ENCODE assay signal across 9 mouse cellular contexts in the genomic region with DNA sequence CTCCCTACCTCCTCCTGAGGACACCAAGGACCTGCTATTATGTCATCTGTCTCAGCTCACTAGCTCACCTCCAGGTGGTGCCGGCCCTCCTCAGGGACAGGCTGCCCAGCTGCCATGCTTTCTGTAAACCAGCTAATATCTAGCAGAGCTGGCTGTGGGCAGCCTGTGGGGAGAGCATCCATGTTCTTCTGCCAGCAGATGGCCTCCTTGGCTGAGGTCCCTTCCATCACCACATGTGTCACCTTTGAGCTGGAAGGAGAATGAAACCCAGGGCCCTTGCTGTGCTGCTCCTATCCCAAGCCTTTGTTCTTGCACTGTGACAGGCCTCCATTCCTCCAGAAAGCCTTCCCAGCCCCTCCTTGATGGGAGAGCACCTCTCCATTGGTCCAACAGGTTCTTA. TPM values are rescaled to one million over a fixed set of nuclear protein-coding genes. Genes with fewer than 3 reads are reported as not detected.
DNase-seq lines count a peak whose midpoint lies in the region; ATAC-seq and TF ChIP-seq lines count a peak whose summit lies in the region.
"Had no signal": no experiment of that assay in that cellular context is flagged by ENCODE, and none has a peak within 500 bp of the region (broad histone marks: within the 10 kb centered on the region; RNA-seq: fewer than 3 reads in every experiment).

No protein-coding gene starts in this region.

- intact Hi-C loops in left cerebral cortex, adult 2 months (cut with DNase I), result loop anchor here (2.0 kb wide), 2 partner anchors 43 to 47 kb away; a partner anchor contains a TSS
- intact Hi-C loops in left cerebral cortex, postnatal 10 days (cut with DNase I), result loop anchor here (5.0 kb wide), 1 partner anchor 41 kb away; a partner anchor contains a TSS

- 88% methylated on average over 1 of the region's 1 CpGs for WGBS in liver, embryonic 15.5 days (ENCODE audit: insufficient replicate concordance)

- H3K4me3 ChIP-seq in left cerebral cortex, adult 2 months, result no peak overlapping the region
- no peak overlapping the region for H3K4me3 ChIP-seq in liver, embryonic 15.5 days (replicated peaks)
- H3K4me3 ChIP-seq: midbrain, embryonic 12.5 days had no signal

- H3K9me3 ChIP-seq in liver, embryonic 15.5 days (replicated peaks), result no peaks in the 10 kb centered on the region
- H3K9me3 ChIP-seq: midbrain, embryonic 12.5 days had no signal

- no peaks in the 10 kb centered on the region for H3K27me3 ChIP-seq in liver, embryonic 15.5 days
- H3K27me3 ChIP-seq: midbrain, embryonic 12.5 days had no signal

- H3K4me1 ChIP-seq in liver, embryonic 15.5 days (replicated peaks), result peaks cover 22% of the 10 kb centered on the region

- no peak overlapping the region for H3K27ac ChIP-seq in left cerebral cortex, adult 2 months
- H3K27ac ChIP-seq in liver, embryonic 15.5 days (replicated peaks), result no peak overlapping the region
- H3K27ac ChIP-seq: midbrain, embryonic 12.5 days had no signal

- peak; percentile 29 for TF ChIP-seq CTCF in left cerebral cortex, adult 2 months (IDR thresholded peaks at IDR 0.05)

- no peak overlapping the region for H3K9ac ChIP-seq in liver, embryonic 15.5 days
- H3K9ac ChIP-seq: midbrain, embryonic 12.5 days had no signal

- peaks cover 5% of the 10 kb centered on the region; the same call in 1 of the 2 replicates for H3K36me3 ChIP-seq in liver, embryonic 15.5 days (replicated peaks)

- no peak for ATAC-seq in liver, embryonic 15.5 days (ENCODE audit: insufficient read depth)

- 0 out of 2 replicates have a peak overlapping the region, but pooled peaks have one; percentile 10 for H3K4me2 ChIP-seq in liver, embryonic 15.5 days

- DNase-seq in adrenal gland, postnatal 10 days, result peak; percentile 44
- no peak for DNase-seq in adrenal gland, postnatal 4 days (ENCODE audit: low spot score in 2 of 2)
- no peak for DNase-seq in left cerebral cortex, adult 2 months (ENCODE audit: extremely low spot score in 1 of 2, low spot score in 2 of 2)
- DNase-seq in left cerebral cortex, postnatal 10 days (ENCODE audit: extremely low spot score in 1 of 2, low spot score in 2 of 2), result no peak
- peak; percentile 52 for DNase-seq in adipocyte (ENCODE audit: low spot score)
- no peak for DNase-seq in right cerebral cortex, postnatal 36 days (ENCODE audit: low spot score in 2 of 2)
- DNase-seq in right cerebral cortex, postnatal 25 days, result no peak

RNA-seq across cellular contexts. Expression of a gene that starts 1.7 kb away (rescaled TPM):
- total RNA-seq in adrenal gland, postnatal 10 days (2021), result 10 to 100 TPM in 1 of 2 experiments, 1 to 10 TPM in 1; 6.3 to 13.7 TPM
- total RNA-seq in adrenal gland, postnatal 4 days (2021), result 10 to 100 TPM; 15.9 to 18.3 TPM
- 10 to 100 TPM in 1 of 2 experiments, 1 to 10 TPM in 1; 8.6 to 10.5 TPM for total RNA-seq in left cerebral cortex, adult 2 months (2021)
- total RNA-seq in left cerebral cortex, postnatal 10 days (2021), result 1 to 10 TPM; 8.5 to 8.7 TPM
- 1.9 and 2.2 TPM in 2 replicates for polyA plus RNA-seq in liver, embryonic 15.5 days (2015; fragmentation: Nextera tagmentation; extraction: Ambion mirVana)

RNA-seq across cellular contexts. Expression of a gene that starts 25.6 kb away (rescaled TPM):
- total RNA-seq in adrenal gland, postnatal 10 days (2021), result 100 to 1,000 TPM; 153 to 172 TPM
- 100 to 1,000 TPM; 293 to 325 TPM for total RNA-seq in adrenal gland, postnatal 4 days (2021)
- 10 to 100 TPM; 16.5 to 22.8 TPM for total RNA-seq in left cerebral cortex, adult 2 months (2021)
- 10 to 100 TPM; 14.8 to 16.0 TPM for total RNA-seq in left cerebral cortex, postnatal 10 days (2021)
- polyA plus RNA-seq in liver, embryonic 15.5 days (2015; fragmentation: Nextera tagmentation; extraction: Ambion mirVana), result 7.0 and 8.2 TPM in 2 replicates

RNA-seq across cellular contexts. Expression of a gene that starts 32.6 kb away (rescaled TPM):
- 100 to 1,000 TPM in 1 of 2 experiments, 10 to 100 TPM in 1; 37.0 to 157 TPM for total RNA-seq in adrenal gland, postnatal 10 days (2021)
- total RNA-seq in adrenal gland, postnatal 4 days (2021), result 10 to 100 TPM; 21.8 to 42.5 TPM
- total RNA-seq in left cerebral cortex, adult 2 months (2021), result 1 to 10 TPM; 5.4 to 9.5 TPM
- total RNA-seq in left cerebral cortex, postnatal 10 days (2021), result 1 to 10 TPM; 6.3 to 7.7 TPM
- 7.5 and 12.4 TPM in 2 replicates for polyA plus RNA-seq in liver, embryonic 15.5 days (2015; fragmentation: Nextera tagmentation; extraction: Ambion mirVana)

RNA-seq across cellular contexts. Expression of a gene that starts 42.0 kb away (rescaled TPM):
- total RNA-seq in adrenal gland, postnatal 10 days (2021), result 10 to 100 TPM; 48.6 to 53.0 TPM
- total RNA-seq in adrenal gland, postnatal 4 days (2021), result 10 to 100 TPM; 61.2 to 78.6 TPM
- 10 to 100 TPM; 18.7 to 20.7 TPM for total RNA-seq in left cerebral cortex, adult 2 months (2021)
- 10 to 100 TPM; 21.1 to 22.0 TPM for total RNA-seq in left cerebral cortex, postnatal 10 days (2021)
- polyA plus RNA-seq in liver, embryonic 15.5 days (2015; fragmentation: Nextera tagmentation; extraction: Ambion mirVana), result 58.8 and 64.0 TPM in 2 replicates

RNA-seq across cellular contexts. Expression of a gene that starts 47.8 kb away (rescaled TPM):
- 10 to 100 TPM; 51.5 to 57.5 TPM for total RNA-seq in adrenal gland, postnatal 10 days (2021)
- 10 to 100 TPM; 64.8 to 72.0 TPM for total RNA-seq in adrenal gland, postnatal 4 days (2021)
- 10 to 100 TPM; 68.0 to 68.4 TPM for total RNA-seq in left cerebral cortex, adult 2 months (2021)
- total RNA-seq in left cerebral cortex, postnatal 10 days (2021), result 10 to 100 TPM; 86.9 to 89.1 TPM
- polyA plus RNA-seq in liver, embryonic 15.5 days (2015; fragmentation: Nextera tagmentation; extraction: Ambion mirVana), result 44.5 and 49.3 TPM in 2 replicates

Comparison
In these comparisons a context has a peak if more than half of its experiments do, and no peak if none do; other contexts are left out.
1. DNase-seq: peak in adrenal gland, postnatal 10 days (single experiment) and adipocyte (single experiment); none in adrenal gland, postnatal 4 days (0 of 2), left cerebral cortex, adult 2 months (0 of 2), left cerebral cortex, postnatal 10 days (0 of 2), right cerebral cortex, postnatal 36 days (0 of 2) and right cerebral cortex, postnatal 25 days (single experiment).
2. RNA of a gene that starts 25.6 kb away (total RNA-seq): 293 to 325 TPM in adrenal gland, postnatal 4 days and 153 to 172 TPM in adrenal gland, postnatal 10 days; 16.5 to 22.8 TPM in left cerebral cortex, adult 2 months and 14.8 to 16.0 TPM in left cerebral cortex, postnatal 10 days; every median in the first group is over 4 times any median in the second.